Mouse (Mus musculus): ENCODE measurements around the gene Phldb3.
"Not testable (repeated sequence)": the region's sequence is repeated elsewhere in the genome, so short reads cannot be mapped to it uniquely, and the experiment has no call there.

Gene Phldb3

GRCm38 (mm10) chr7:24594309-24594803, 16.2 kb upstream of the Phldb3 start:
- peak; percentile 50 for DNase-seq (ENCODE audit: low spot score)

- DNase-seq (ENCODE audit: low spot score), result no peak
Observed at GRCm38 (mm10) chr7:24595464-24595863, 15.1 kb upstream of the Phldb3 start.

- DNase-seq (ENCODE audit: low spot score), result no peak
Observed at GRCm38 (mm10) chr7:24598121-24598520, 12.4 kb upstream of the Phldb3 start.

DNA sequence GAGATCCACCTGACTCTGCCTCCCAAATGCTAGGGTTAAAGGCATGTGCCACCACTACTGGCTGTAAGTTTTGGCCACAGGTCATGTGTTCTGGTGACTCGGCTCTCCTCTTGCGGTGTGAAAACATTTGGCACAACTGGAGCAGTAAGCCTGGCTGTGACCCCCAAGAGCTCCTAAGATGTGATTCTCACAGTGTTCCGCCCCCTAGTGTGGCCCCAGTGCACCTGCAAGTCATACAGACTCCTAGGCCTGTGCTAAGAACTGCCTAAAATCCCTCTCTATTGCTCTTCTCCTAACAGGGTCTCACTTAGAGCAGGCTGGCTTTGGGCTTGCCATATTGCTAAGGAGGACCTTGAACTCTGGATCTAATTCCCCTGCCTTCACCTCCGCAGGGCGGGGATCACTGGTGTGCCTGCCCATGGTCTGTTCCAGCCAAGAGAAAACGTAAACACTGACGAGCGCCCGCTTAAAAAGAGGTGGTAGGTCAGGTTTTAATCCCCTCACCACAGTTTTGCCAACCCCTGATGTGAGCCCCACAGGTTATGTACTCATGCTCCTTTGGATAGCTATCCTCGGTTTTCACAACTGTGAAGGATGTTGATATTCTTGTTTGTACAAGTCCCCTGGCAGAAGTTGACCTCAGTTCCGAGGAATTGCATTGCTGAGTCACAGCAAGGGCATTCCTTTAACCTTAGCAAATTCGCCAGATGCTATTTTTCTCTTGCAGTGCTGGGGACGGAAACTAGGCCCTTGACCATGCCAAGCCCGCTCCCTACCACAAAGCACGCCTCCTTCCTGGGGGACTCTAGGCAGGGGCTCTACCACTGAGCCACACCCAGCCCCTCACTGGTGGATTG, 11.1 kb upstream of the Phldb3 start:
- DNase-seq (ENCODE audit: low spot score), result no peak

- peak; percentile 99 for DNase-seq (ENCODE audit: low spot score)
Observed at GRCm38 (mm10) chr7:24600941-24601597, 9.5 kb upstream of the Phldb3 start.

GRCm38 (mm10) chr7:24605561-24605960, 5.0 kb upstream of the Phldb3 start:
- DNase-seq (ENCODE audit: low spot score), result no peak

DNA sequence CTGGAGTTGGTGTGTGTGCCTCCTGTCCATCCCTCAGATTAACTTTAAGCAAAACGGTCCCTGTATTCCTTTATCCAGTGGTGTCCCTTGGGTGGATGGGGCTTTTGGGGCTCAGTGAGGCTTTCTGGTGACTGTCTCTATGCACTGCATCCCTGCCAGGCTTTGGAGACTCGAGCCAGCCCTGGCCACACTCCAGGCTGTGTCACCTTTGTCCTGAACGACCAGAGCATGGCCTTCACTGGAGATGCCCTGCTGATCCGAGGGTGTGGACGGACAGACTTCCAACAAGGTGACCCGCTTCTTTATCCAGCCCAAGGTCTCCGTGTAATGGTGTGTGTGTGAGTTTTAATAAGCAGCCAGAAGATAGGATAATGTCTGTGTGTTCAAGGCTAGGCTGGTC, 4.5 kb upstream of the Phldb3 start:
- DNase-seq (ENCODE audit: low spot score), result no peak

DNA sequence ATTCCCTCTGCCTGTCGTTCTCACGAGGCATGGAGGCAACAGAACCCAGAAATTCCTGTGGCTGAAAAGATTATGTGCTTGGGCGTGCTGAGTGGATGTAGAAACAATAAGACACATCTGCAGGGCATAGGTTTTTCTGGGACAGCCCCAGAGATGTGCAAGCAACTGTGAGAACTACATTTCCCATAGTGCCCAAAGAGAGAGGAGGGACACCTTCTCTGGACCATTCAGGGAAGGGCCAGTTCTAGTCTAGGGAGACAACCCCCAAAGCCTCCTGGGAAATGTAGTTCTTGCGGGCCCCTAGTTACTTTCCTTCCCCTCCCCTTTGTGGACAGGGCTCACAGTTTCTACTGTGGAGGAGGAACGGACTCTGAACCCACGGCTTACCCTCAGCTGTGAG, 2.5 kb upstream of the Phldb3 start:
- peak; percentile 72 for DNase-seq (ENCODE audit: low spot score)

GRCm38 (mm10) chr7:24608561-24608960, 2.0 kb upstream of the Phldb3 start:
- DNase-seq (ENCODE audit: low spot score), result no peak

DNA sequence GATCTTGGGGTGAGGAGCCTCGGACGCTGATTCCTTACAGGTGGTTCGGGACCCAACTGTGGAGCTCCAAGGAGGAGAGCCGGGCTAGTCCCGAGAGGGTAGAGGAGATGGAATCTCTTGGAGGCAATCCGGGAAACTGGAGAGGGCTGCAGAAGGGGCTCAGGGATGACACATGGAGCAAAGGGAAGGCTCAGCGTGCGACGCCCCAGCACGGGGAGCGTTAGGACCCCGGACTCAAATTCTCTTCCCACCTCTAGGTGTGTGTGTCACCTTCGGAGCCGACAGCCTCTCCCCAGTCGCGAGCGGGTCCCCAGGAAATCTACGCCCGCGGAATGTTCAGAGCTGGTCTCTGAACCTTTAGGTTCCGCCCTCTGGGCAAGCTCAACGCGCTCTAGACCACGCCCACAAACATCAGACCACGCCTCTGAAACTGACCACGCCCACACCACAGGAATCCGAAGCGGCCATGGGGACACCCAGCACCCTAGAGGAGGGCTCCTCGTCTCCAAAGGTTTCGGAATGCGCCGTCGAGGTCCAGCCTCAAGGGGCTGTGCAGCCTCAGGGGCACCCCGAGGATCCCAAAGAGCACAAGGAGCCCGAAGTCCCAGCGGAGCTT, 424 bp downstream of the Phldb3 start:
- DNase-seq (ENCODE audit: low spot score), result peak; percentile 84

- DNase-seq (ENCODE audit: low spot score), result no peak
Observed at GRCm38 (mm10) chr7:24611709-24612108, 1.1 kb downstream of the Phldb3 start.

DNA sequence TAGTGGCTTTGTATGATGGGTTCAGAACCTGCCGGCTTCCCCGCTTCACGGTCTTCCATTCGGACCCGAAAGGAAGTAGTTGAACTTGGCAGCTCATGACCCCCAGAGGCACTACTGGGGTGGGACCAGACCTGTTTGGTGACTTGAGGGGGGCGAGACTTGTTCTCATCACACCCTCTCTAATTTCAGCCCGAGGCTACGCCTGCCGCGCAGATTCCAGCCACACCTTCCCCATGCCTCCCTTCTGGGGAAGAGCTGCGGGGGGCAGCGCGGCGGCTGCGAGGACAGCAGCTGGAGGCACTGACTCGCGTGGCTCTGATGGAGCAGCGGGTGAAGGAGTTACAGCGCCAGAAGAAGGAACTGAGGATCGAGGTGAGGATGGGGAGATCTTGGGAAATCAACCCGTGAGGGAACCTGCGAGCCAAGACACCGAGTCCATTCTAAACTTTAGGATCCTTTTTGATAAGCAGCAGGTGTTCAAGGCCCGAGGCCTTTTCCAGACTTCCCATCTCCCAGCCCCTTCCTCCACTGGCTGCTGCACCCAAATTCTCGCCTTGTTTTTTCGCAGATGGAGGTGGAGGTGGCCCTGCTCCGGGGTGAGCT, 1.8 kb downstream of the Phldb3 start:
- no peak for DNase-seq (ENCODE audit: low spot score)

DNA sequence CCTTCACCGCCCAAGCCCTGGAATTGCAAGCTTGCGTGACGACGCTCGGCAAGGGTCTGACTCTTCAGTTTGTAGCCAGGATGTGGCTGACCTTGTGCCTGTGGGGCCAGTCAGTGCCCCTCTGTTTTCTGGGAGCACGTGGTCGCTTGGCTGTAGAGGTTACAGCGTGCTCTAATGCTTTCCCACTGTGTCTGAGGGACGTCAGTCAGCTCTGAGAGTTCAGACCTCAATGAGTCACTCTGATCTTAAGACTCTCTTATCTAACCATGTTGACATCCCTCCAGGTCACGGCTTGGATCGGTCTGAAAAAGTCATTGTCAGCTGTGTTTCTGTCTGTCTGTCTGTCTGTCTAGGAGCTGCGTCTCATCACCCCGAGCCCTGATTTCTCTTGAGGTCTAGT, 4.3 kb downstream of the Phldb3 start:
- DNase-seq (ENCODE audit: low spot score), result no peak

DNA sequence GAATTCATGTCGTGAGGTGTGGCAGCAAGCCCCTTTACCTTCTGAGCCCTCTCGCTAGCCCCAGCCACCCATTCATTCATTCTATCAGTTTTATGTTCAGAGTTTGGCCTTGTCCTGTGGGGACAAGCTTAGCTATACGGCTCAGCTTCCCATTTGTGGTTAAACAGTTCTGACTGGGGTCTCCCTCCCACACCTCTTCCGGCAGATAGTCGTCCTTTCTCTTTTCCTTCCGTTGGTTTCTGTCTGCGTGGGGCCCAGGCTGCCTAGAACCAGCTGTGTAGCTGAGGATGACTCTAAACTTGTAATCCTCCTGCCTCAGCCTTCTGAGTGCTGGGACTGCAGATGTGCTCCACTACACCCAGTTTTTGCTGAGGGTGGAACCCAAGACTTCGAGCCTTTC, 7.2 kb downstream of the Phldb3 start:
- no peak for DNase-seq (ENCODE audit: low spot score)

GRCm38 (mm10) chr7:24618374-24618773, 7.8 kb downstream of the Phldb3 start:
- DNase-seq (ENCODE audit: low spot score), result not testable (repeated sequence)

GRCm38 (mm10) chr7:24619671-24620397, 9.3 kb downstream of the Phldb3 start:
- DNase-seq (ENCODE audit: low spot score), result no peak

DNA sequence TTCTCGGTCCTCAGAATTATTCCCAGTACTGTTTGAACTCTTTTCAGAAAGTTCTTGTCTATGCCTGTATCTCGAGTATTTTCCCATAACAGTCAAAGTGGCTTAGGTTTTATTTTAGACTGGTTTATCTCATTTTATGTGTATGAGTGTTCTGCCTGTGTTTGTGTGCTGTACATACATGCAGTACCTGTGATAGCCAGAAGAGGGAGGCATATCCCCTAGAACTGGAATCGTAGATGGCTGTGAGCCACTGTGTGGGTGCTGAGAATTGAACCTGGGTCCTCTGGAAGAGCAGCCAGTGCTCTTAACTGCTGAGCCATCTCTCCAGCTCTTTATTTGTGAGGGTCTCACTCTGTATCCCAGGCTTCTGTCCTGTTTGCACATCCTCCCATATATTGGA, 10.6 kb downstream of the Phldb3 start:
- no peak for DNase-seq (ENCODE audit: low spot score)

- DNase-seq (ENCODE audit: low spot score), result no peak
Observed at GRCm38 (mm10) chr7:24622967-24623366, 12.4 kb downstream of the Phldb3 start.

- DNase-seq (ENCODE audit: low spot score), result peak; percentile 88
Observed at GRCm38 (mm10) chr7:24628685-24629610, 18.4 kb downstream of the Phldb3 start.

DNA sequence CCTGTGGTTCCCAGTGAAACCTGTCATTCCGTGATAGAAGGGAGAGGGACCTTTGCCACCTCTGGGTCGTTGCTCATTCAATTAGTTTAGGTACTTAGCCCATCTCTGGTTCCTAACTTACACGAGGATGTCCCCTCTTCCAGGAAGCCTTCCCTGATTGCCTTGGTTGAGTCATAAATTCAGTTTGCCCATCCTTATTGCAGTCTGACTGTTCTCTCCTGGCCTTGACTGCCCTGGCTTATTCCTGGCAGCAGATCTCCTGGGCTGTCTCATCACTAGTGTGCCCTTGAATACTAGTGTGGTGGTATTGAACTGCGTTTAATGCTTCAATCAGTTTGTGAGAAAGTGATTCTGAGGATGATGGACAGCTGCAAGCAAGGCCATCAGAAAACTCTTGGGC, 19.1 kb downstream of the Phldb3 start:
- no peak for DNase-seq (ENCODE audit: low spot score)
